Mouse (Mus musculus) gastrocnemius, postnatal 4 days (tissue): ENCODE data around the gene Foxp4. TPM values are rescaled to one million over a fixed set of nuclear protein-coding genes. Genes with fewer than 3 reads are reported as not detected.
"Not testable (repeated sequence)": the region's sequence is repeated elsewhere in the genome, so short reads cannot be mapped to it uniquely, and the experiment has no call there.

Experiments used
- DNase-seq, 2 experiments: peaks; one replicate each; pipeline ENCODE4 v3.0.0; 2021 to 2022; ENCODE audit warnings: low spot score in 2 of 2, mixed read lengths in 2 of 2
- total RNA-seq, 2 experiments: library from RNA; stranded (reverse); gene quantifications; 2 replicates each; pipeline ENCODE4 v1.2.3; 2021

Foxp4 gene
- total RNA-seq, 2 experiments from 2014 or later: 18.9 to 22.3 TPM

GRCm38 (mm10) chr17:47855544-47855943 lies 68.9 kb downstream of the Foxp4 start:
- DNase-seq: no peak

- DNase-seq: no peak
Measured at GRCm38 (mm10) chr17:47854908-47855307, 69.5 kb downstream of the Foxp4 start.

- DNase-seq: no peak
Measured at GRCm38 (mm10) chr17:47853760-47854159, 70.7 kb downstream of the Foxp4 start.

GRCm38 (mm10) chr17:47853336-47853735 lies 71.1 kb downstream of the Foxp4 start:
- no peak for DNase-seq

GRCm38 (mm10) chr17:47851798-47852360 lies 72.6 kb downstream of the Foxp4 start:
- not testable (repeated sequence) for DNase-seq

- DNase-seq: no peak
Measured at GRCm38 (mm10) chr17:47850639-47851314, 73.7 kb downstream of the Foxp4 start.

GRCm38 (mm10) chr17:47850035-47850434 lies 74.4 kb downstream of the Foxp4 start:
- no peak for DNase-seq

GRCm38 (mm10) chr17:47847985-47848384 lies 76.5 kb downstream of the Foxp4 start:
- DNase-seq: no peak

- DNase-seq: no peak
Measured at GRCm38 (mm10) chr17:47845609-47846008, 78.8 kb downstream of the Foxp4 start.

GRCm38 (mm10) chr17:47843465-47843864 lies 81.0 kb downstream of the Foxp4 start:
- DNase-seq: no peak

GRCm38 (mm10) chr17:47841931-47842623 lies 82.4 kb downstream of the Foxp4 start:
- peak; percentile 43 to 82 for DNase-seq

- DNase-seq: no peak
Measured at GRCm38 (mm10) chr17:47841521-47841920, 82.9 kb downstream of the Foxp4 start.

- DNase-seq: peak in 1 of 2 experiments; percentile 49
Measured at GRCm38 (mm10) chr17:47837808-47838207, 86.6 kb downstream of the Foxp4 start.

- no peak for DNase-seq
Measured at GRCm38 (mm10) chr17:47834482-47834767, 90.0 kb downstream of the Foxp4 start, which contains the start of gene Mdfi. Mdfi (minus strand) TSS chr17:47834691.

GRCm38 (mm10) chr17:47833628-47834481 lies 90.6 kb downstream of the Foxp4 start:
- DNase-seq: no peak

- DNase-seq: peak; percentile 45 to 69
Measured at GRCm38 (mm10) chr17:47833029-47833627, 91.3 kb downstream of the Foxp4 start.

- DNase-seq: no peak
Measured at GRCm38 (mm10) chr17:47832501-47833028, 91.9 kb downstream of the Foxp4 start.

- DNase-seq: no peak
Measured at GRCm38 (mm10) chr17:47831772-47832171, 92.7 kb downstream of the Foxp4 start.

GRCm38 (mm10) chr17:47831161-47831560 lies 93.3 kb downstream of the Foxp4 start:
- DNase-seq: no peak

GRCm38 (mm10) chr17:47821339-47821738 lies 103.1 kb downstream of the Foxp4 start:
- DNase-seq: no peak
